Mouse (Mus musculus) heart, embryonic 13.5 days (tissue): Measurements from ENCODE around the gene Fgd6. TPM values are rescaled to one million over a fixed set of nuclear protein-coding genes. Genes with fewer than 3 reads are reported as not detected.
A peak's percentile ranks its signal among the peaks of the same experiment; 100 is the strongest.

Experiments
- ATAC-seq: fragments of 200-750 bp; cut with Nextera tagmentation; 2 replicates; pipeline ENCODE4 v1.8.0; 2017; ENCODE audit warnings: moderate TSS enrichment; ENCODE audit not compliant: insufficient number of reproducible peaks, low FRiP score, low TSS enrichment; ENCODE audit errors: extremely low read depth
- H3K27ac ChIP-seq: fragments of 300-500 bp; sonication (generic); replicated peaks from 2 replicates; pipeline ENCODE4 v1.5.1; 2015; ENCODE audit warnings: moderate library complexity, mild to moderate bottlenecking, inconsistent platforms
- H3K27me3 ChIP-seq: fragments of 300-500 bp; sonication (generic); replicated peaks from 2 replicates; pipeline ENCODE4 v1.6.1; 2015; ENCODE audit warnings: mild to moderate bottlenecking, inconsistent platforms
- H3K36me3 ChIP-seq: fragments of 300-500 bp; sonication (generic); 2 replicates; pipeline ENCODE4 v1.6.1; 2015; ENCODE audit warnings: mild to moderate bottlenecking, inconsistent platforms
- H3K4me1 ChIP-seq: fragments of 300-500 bp; sonication (generic); 2 replicates; pipeline ENCODE4 v1.6.1; 2015; ENCODE audit warnings: inconsistent platforms
- H3K4me2 ChIP-seq: fragments of 300-500 bp; sonication (generic); 2 replicates; pipeline ENCODE4 v1.6.1; 2015; ENCODE audit warnings: inconsistent platforms, mild to moderate bottlenecking, moderate library complexity
- H3K4me3 ChIP-seq: fragments of 300-500 bp; sonication (generic); 2 replicates; pipeline ENCODE4 v1.5.1; 2015; ENCODE audit warnings: moderate library complexity, mild to moderate bottlenecking, inconsistent platforms
- H3K9ac ChIP-seq: fragments of 300-500 bp; sonication (generic); 2 replicates; pipeline ENCODE4 v1.6.1; 2015; ENCODE audit warnings: inconsistent platforms, mild to moderate bottlenecking, moderate library complexity
- H3K9me3 ChIP-seq: fragments of 300-500 bp; sonication (generic); 2 replicates; pipeline ENCODE4 v1.6.1; 2016; ENCODE audit warnings: inconsistent platforms
- WGBS: fragments of 180-500 bp; shearing (Covaris S2); methylation state at CpG from one replicate; pipeline ENCODE4 v1.1.7; 2015; ENCODE audit warnings: mixed read lengths; 5-methylcytosine and 5-hydroxymethylcytosine counted together
- polyA plus RNA-seq: library from polyadenylated mRNA; unstranded; fragments of >200 nt; fragmentation: Nextera tagmentation; extraction: Ambion mirVana; gene quantifications from 2 replicates; pipeline ENCODE4 v1.2.1, GENCODE M21; 2015

The Fgd6 gene
- 2.1 and 2.2 TPM in 2 replicates for polyA plus RNA-seq

- Histone ChIP-seq H3K4me2 (peak within 1 kb of the TSS; percentile 91), H3K4me1 (peaks cover 37% of the 10 kb centered on the region), H3K36me3 (peaks cover 9% of the 10 kb centered on the region; the same call in 1 of the 2 replicates), H3K27me3 (no peaks in the 10 kb centered on the region), H3K27ac (peak within 1 kb of the TSS; percentile 77), H3K4me3 (peak within 1 kb of the TSS; percentile 95), H3K9me3 (no peaks in the 10 kb centered on the region), H3K9ac (peak within 1 kb of the TSS; percentile 93)
- ATAC-seq, result peak; percentile 96
- WGBS, result under 1% methylated on average over 74 of the region's 77 CpGs
Observed at GRCm38 (mm10) chr10:94035658-94036374, at the start of gene Fgd6, which contains the start of gene Vezt. TSS of gene Fgd6 (plus strand) at chr10:94036001. TSS of gene Vezt (minus strand) at chr10:94035817.

DNA sequence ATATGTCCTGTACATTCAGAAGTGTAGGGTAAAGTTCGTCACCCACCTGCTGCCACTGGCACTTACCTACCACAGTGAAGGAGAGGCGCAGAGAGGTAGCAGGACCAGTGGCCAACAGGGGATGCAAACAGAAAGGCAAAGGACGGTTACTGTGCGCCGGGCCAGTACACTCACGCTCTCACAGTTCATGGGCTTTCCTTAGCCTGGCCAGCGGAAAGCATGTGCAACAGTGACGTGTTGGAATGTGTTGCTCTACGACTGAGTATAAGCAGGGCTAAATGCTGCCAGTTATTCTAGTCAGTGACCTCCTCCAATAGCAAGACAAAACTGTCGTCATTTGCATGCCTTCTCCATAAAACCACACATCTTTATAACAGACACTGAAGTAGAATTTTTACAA is 41.7 kb upstream of the Fgd6 start:
- Histone ChIP-seq H3K4me2 (no peak overlapping the region), H3K9ac (no peak overlapping the region), H3K36me3 (peaks cover 88% of the 10 kb centered on the region), H3K9me3 (no peaks in the 10 kb centered on the region), H3K27me3 (no peaks in the 10 kb centered on the region), H3K27ac (0 out of 2 replicates have a peak overlapping the region, but pooled peaks have one; percentile 12), H3K4me3 (no peak overlapping the region), H3K4me1 (no peaks in the 10 kb centered on the region)
- ATAC-seq, result no peak
- WGBS, result 73% methylated on average over 10 of the region's 10 CpGs

DNA sequence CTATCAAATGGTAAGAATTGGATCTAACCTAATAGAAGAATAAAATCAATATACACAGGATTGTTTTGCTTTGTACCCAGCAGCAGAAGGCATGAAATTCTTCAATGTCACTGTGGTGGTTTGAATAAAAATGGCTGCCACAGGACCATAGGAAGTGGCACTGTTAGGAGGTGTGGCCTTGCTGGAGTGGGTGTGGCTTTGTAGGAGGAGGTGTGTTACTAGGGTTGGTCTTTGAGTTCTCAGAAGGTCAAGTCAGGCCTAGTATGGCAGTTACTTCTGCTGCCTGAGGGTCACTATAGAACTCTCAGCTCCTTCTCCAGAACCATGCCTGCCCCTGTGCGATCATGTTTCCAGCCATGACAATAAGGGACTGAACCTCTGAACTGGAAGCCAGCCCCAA is 40.7 kb upstream of the Fgd6 start:
- H3K9ac ChIP-seq, result no peak overlapping the region
- no peak overlapping the region for H3K4me3 ChIP-seq
- no peak overlapping the region for H3K4me2 ChIP-seq
- peaks cover 90% of the 10 kb centered on the region for H3K36me3 ChIP-seq
- H3K9me3 ChIP-seq, result no peaks in the 10 kb centered on the region
- no peaks in the 10 kb centered on the region for H3K27me3 ChIP-seq
- no peak overlapping the region for H3K27ac ChIP-seq
- ATAC-seq, result no peak
- no peaks in the 10 kb centered on the region for H3K4me1 ChIP-seq
- WGBS, result 100% methylated on average over 1 of the region's 1 CpGs

DNA sequence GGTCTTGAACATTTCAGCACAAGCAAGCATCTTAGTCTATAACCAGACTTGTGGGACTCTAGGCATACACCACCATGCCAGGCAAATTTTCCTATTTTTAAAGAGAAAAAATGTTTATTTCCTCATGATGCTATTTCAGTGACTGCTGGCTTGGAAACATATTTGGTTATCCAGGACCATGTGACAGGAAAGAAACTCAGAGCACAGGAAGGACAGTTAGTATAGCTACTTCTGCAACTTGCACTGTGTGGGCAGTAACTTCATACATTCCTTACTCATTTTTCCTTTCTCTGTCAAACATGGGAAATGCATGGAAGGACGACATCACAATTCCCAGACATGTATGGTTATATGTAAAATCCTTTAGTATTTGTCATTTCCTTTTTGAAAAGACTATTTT is 36.4 kb upstream of the Fgd6 start:
- H3K27ac ChIP-seq, result 0 out of 2 replicates have a peak overlapping the region, but pooled peaks have one; percentile 13
- H3K4me1 ChIP-seq, result no peaks in the 10 kb centered on the region
- H3K4me3 ChIP-seq, result no peak overlapping the region
- no peak for ATAC-seq
- H3K36me3 ChIP-seq, result peaks cover 92% of the 10 kb centered on the region
- no peaks in the 10 kb centered on the region for H3K27me3 ChIP-seq
- WGBS, result 81% methylated on average over 1 of the region's 1 CpGs
- no peaks in the 10 kb centered on the region for H3K9me3 ChIP-seq
- no peak overlapping the region for H3K4me2 ChIP-seq
- no peak overlapping the region for H3K9ac ChIP-seq

GRCm38 (mm10) chr10:94000223-94000622 is 35.6 kb upstream of the Fgd6 start:
- no peak for ATAC-seq
- H3K4me1 ChIP-seq, result no peaks in the 10 kb centered on the region
- no peak overlapping the region for H3K4me3 ChIP-seq
- 77% methylated on average over 10 of the region's 10 CpGs for WGBS
- peaks cover 90% of the 10 kb centered on the region for H3K36me3 ChIP-seq
- no peaks in the 10 kb centered on the region for H3K9me3 ChIP-seq
- no peak overlapping the region for H3K9ac ChIP-seq
- no peaks in the 10 kb centered on the region for H3K27me3 ChIP-seq
- H3K4me2 ChIP-seq, result no peak overlapping the region
- no peak overlapping the region for H3K27ac ChIP-seq

DNA sequence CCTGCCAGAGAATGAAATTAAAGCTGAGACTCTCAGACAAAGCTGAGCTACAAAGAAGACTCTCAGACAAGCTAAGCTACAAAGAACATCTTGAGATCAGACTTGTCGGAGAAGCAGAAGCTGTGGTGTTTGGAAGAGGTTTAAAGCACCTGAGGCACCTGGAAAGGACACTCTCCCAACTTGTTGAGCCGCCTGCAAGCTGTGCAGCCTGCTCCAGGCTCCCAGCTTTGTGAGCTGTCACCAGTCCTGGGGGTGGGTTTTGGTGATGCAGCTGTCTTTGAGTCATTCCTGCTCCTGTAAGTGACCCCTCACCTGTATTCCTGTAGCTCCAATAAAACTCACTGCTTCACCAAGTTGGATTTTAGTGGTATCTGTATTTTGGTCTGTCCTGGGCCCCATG is 27.4 kb upstream of the Fgd6 start:
- Histone ChIP-seq H3K4me3 (no peak overlapping the region), H3K27me3 (no peaks in the 10 kb centered on the region), H3K4me2 (no peak overlapping the region), H3K9me3 (no peaks in the 10 kb centered on the region), H3K36me3 (peaks cover 33% of the 10 kb centered on the region), H3K4me1 (peaks cover 12% of the 10 kb centered on the region), H3K27ac (no peak overlapping the region), H3K9ac (no peak overlapping the region)
- ATAC-seq, result no peak
- 96% methylated on average over 2 of the region's 2 CpGs for WGBS

DNA sequence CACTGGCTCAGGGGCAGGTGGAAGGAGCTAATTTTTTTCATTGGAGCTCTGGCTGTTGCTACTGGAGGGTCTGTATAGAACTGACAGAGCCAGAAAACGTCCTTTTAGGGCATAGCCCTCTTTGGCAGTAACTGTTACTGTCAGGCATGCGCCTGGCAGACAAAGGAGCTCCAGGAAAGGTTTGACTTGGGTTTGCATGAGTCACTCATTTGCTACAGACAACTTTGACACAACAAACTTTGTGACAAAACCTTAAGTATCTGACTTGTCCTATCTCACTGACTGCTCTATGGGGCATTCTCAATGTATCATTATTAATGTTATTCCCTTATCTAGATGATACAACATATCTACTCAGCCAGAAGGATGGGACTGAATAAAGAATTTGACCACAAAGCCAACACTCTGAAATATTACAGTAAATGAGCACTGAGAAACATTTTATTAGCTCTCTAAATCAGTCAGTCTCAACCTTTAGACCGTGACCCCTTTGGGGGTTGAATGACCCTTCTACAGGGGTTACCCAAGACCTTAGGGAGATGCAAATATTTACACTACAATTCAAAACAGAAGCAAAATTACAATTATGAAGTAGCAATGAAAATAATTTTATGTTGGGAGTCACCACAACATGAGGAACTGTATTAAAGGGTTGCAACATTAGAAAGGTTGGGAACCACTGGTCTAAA is 25.7 kb upstream of the Fgd6 start:
- Histone ChIP-seq H3K27ac (peak overlapping the region; percentile 20; the same call in 1 of the 2 replicates), H3K27me3 (no peaks in the 10 kb centered on the region), H3K9ac (no peak overlapping the region), H3K4me3 (no peak overlapping the region), H3K9me3 (no peaks in the 10 kb centered on the region), H3K4me2 (no peak overlapping the region), H3K4me1 (peaks cover 18% of the 10 kb centered on the region), H3K36me3 (peaks cover 22% of the 10 kb centered on the region)
- 83% methylated on average over 3 of the region's 3 CpGs for WGBS
- no peak for ATAC-seq

DNA sequence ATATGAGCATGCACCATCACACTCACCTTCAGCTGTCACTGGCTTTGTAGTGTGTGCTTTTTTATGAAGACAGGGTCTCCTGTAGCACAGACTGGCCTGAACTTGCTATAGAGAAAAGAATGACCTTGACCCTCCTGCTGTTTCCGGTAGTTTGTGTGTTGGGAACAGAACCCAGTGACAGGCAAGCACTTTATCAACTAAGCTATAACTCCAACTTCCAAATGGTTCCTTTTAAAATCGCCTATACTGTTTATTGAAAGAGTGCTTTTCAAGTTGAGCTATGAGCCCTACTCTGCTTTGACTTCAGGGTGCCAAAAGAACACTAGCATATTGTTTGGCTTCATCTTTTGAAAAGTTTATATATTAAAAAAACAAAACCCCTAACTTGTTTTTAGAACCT is 24.8 kb upstream of the Fgd6 start:
- Histone ChIP-seq H3K27ac (peak overlapping the region; percentile 20), H3K27me3 (no peaks in the 10 kb centered on the region), H3K9ac (no peak overlapping the region), H3K36me3 (peaks cover 17% of the 10 kb centered on the region), H3K4me3 (no peak overlapping the region), H3K4me1 (peaks cover 18% of the 10 kb centered on the region), H3K9me3 (no peaks in the 10 kb centered on the region), H3K4me2 (no peak overlapping the region)
- WGBS, result 23% methylated on average over 2 of the region's 2 CpGs
- no peak for ATAC-seq

DNA sequence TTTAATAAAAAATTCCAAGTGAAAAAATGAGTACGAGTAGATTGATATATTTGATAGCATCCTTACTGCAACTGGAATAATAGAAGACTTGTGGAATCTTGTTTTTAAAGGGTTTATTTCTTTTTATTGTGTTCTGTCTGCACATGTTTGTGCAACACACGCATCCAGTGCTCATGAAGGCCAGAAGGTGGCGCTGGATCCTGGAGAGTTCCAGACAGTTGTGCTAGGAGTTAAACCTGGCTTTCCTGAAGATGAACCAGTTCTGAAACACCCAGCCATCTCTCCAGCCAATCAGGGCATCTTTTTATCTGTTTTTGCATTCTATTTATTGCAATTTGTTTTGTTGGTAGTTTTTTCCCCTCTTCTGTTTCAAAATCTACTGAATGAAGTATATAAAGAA is 22.6 kb upstream of the Fgd6 start:
- Histone ChIP-seq H3K4me2 (no peak overlapping the region), H3K36me3 (peaks cover 8% of the 10 kb centered on the region; the same call in 1 of the 2 replicates), H3K9ac (no peak overlapping the region), H3K9me3 (no peaks in the 10 kb centered on the region), H3K4me3 (no peak overlapping the region), H3K27ac (no peak overlapping the region), H3K4me1 (peaks cover 18% of the 10 kb centered on the region), H3K27me3 (no peaks in the 10 kb centered on the region)
- no peak for ATAC-seq
- 53% methylated on average over 3 of the region's 3 CpGs for WGBS

DNA sequence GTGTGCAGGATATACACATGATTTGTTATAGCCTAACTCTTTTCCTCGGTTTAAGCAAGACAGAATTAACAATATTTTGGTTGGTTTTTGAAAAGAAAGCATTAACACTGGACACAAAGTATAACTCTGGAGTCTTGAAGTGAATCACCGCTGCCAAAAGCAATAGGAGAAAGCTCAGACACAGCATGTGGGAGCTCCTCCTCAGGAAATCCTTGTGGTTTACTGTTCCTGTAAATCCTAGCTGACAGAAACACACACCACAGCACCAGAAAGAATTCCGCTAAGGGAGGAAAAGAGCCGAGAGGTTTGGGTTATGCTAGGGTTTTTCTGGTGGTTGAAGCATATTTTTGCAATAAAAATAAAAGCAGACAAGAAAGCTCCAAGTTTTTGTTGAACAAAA is 21.6 kb upstream of the Fgd6 start:
- Histone ChIP-seq H3K9me3 (no peaks in the 10 kb centered on the region), H3K27me3 (no peaks in the 10 kb centered on the region), H3K27ac (no peak overlapping the region), H3K4me1 (peaks cover 18% of the 10 kb centered on the region), H3K4me3 (no peak overlapping the region), H3K36me3 (peaks cover 8% of the 10 kb centered on the region; the same call in 1 of the 2 replicates), H3K9ac (no peak overlapping the region), H3K4me2 (no peak overlapping the region)
- no peak for ATAC-seq
- WGBS, result 61% methylated on average over 4 of the region's 4 CpGs

- Histone ChIP-seq H3K4me2 (no peak overlapping the region), H3K4me1 (peaks cover 12% of the 10 kb centered on the region)
- WGBS, result 90% methylated on average over 8 of the region's 8 CpGs
Observed at GRCm38 (mm10) chr10:94017455-94017854, 18.3 kb upstream of the Fgd6 start.

More at GRCm38 (mm10) chr10:94017455-94017854, 18.3 kb upstream of the Fgd6 start:
- Histone ChIP-seq H3K9me3 (no peaks in the 10 kb centered on the region), H3K9ac (no peak overlapping the region), H3K4me3 (no peak overlapping the region), H3K27ac (no peak overlapping the region), H3K27me3 (no peaks in the 10 kb centered on the region), H3K36me3 (peaks cover 10% of the 10 kb centered on the region)
- ATAC-seq, result no peak
